Mouse (Mus musculus): Measurements from ENCODE around the gene Taf1d.
"Not testable (repeated sequence)": the region's sequence is repeated elsewhere in the genome, so short reads cannot be mapped to it uniquely, and the experiment has no call there.

The Taf1d gene

DNA sequence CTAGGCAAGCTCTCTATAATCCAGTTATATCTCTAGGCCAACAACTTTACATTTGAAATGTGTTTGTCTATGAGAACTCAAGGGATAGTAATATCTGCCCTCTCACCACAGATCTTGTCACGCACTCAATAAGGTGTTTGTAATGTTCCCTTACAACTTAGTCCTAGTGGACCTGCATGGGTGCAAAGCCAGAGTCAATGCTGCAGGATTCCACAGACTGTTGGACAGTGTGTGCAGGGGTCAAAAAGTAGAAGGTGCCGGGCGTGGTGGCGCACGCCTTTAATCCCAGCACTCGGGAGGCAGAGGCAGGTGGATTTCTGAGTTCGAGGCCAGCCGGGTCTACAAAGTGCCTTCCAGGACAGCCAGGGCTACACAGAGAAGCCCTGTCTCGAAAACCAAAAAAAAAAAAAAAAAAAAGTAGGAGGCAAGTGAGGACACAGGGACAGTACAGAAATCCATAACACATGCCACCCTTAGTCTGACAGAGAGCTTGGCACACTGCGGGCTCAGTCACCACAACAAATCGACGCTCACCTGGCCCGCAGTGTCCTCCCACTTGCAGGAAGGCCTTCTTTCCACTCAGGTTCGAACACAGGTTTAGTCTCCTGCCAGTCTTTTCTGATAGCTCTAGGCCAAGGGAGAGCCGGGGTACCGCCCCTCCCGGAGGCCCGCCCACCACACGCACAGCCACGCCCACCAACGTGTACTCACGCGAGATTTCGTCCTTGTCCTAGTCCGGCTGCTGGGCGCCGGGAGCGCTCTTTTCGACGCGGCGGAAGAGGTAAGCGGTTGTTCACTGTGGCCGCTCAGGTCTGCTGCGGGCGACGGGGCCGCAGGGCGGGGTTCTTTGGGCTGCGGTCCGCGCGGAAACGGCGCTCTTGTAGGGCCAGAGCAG lies at the start of gene Taf1d:
Gene Taf1d (plus strand): TSS at position 712 of the 895 bp plus-strand sequence.
- DNase-seq, result peak; percentile 99

DNA sequence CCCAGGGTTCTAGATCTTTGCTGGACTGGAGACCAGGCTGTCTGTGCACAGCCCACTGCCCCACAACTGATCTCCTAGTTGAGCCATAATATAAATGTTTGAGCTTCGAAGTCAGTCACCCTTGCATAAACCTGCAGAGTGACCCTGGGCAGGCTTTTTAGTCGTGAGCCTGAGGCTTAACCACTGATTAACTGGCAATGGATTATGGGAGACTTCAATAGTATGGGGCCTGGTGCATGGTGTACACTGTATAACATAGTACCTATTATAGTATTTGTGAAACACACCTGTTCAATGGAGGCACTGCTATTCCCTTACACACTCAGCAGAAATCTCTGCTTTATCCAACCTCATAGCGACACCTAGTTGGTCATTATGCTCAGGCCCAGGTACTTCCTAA lies 49.8 kb upstream of the Taf1d start:
- no peak for DNase-seq

DNA sequence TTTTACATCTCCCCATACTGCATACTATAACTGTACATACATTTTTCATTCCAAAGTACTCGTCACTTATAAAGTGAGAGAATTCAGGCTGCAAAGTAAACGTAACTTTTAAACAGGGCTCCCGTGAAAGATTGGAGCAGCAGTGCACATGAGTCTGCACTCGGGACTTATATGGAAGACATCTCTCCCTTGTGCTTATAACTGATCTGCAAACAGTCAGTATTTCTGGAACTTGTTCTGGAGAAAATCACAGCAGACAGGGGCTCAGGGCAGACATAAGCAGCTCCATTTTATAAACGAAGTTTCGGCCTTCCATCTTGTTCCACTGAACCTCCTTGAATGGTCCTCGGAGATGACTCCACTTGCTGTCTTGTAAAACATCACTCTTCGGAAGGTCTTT lies 44.0 kb upstream of the Taf1d start:
- no peak for DNase-seq

DNA sequence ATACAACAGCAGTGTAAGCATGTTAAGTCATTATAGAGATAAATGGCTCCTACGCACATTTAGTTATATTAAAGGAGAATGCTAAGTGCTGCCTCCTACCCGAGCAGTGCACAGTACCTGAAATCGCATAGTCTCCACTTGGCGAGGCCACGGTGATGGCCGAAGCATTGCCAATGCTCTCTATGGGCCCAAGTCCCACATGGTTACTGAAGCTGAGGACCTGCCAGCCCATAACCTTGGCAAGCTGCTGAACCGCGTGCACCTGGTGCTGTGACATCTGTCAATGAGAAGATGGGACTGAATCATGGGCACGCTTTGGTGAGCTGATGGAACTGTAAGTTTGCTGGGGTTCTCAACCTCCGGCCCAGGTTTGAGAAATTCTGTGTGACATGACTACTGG lies 42.5 kb upstream of the Taf1d start:
- DNase-seq, result no peak

DNA sequence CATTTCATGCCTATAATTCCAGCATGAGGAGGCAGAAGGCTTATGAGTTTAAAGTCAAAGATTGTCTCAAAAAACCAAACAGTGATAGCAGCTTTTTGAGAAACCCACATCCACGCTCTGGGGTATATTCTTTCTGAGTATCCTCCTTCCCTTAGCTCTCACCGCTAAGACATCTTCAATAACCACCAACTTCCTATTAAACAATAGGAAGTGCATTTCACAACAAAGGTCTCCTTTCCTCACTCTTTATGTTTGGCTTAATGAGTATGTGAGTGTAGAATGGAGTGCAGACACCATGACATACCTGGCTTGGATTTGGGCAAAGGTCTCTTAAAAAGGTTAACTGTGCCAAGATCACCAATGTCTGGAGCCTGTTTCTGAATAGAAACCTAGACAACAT lies 32.0 kb upstream of the Taf1d start:
- no peak for DNase-seq

DNA sequence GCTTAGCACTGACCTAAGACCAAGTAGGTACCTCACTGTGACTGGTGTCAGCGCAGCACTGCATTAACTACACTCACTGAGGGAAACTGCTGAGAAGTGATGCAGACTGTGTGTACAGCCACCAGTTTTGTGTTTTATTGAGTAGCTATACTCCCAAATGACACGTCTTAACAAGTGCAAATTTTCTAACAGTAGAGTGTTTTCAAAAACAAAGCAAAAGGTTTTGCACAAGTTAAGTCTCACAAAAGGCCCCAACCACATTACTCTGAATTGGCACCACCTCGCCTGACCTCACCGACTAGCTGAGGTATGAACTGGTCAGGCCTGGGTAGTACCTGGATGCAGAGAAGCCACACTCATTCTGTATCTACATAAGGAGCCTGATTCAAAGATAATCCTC lies 29.2 kb upstream of the Taf1d start:
- DNase-seq, result no peak

DNA sequence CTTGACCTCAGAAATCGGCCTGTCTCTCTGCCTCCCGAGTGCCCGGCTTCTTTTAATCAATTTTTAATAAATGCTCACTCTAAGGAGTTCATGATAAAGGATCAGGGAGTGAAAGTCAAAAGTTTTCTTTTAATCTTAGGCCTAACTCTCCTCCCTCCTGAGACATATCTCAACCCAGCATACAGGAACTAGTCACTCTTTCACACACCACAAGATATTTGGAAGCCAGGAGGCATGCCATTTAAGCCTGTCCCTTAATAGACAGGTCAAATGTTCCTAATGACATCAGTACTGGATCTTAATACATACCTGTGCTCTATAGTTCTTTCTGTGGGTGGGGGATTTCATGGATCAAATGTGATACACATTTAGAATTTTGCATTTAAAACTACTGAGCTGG lies 27.7 kb upstream of the Taf1d start:
- no peak for DNase-seq

DNA sequence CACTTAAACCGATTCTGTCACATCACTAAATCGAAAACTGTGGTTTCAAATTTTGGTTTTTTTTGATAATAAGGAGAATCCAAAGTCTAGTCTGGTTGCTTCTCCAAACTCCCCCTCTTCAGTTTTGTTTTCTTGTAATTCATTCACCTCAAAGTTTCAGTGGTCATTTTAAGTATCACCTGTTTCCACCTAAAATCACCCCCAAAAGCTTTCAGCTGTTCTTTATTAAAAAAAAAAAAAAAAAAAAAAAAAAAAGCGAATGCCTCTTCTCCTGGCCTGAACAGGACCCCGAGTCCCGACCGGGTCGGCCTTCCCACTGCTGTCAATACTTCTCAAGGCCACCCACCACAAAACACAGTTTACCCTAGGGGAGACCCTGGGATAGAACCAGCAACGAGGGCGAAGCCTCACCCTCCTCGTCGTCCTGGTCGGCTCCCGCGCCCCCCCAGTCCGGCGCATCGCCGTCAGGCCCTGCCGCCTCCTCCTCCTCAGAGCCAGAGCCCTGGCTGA lies 26.8 kb upstream of the Taf1d start:
- no peak for DNase-seq

DNA sequence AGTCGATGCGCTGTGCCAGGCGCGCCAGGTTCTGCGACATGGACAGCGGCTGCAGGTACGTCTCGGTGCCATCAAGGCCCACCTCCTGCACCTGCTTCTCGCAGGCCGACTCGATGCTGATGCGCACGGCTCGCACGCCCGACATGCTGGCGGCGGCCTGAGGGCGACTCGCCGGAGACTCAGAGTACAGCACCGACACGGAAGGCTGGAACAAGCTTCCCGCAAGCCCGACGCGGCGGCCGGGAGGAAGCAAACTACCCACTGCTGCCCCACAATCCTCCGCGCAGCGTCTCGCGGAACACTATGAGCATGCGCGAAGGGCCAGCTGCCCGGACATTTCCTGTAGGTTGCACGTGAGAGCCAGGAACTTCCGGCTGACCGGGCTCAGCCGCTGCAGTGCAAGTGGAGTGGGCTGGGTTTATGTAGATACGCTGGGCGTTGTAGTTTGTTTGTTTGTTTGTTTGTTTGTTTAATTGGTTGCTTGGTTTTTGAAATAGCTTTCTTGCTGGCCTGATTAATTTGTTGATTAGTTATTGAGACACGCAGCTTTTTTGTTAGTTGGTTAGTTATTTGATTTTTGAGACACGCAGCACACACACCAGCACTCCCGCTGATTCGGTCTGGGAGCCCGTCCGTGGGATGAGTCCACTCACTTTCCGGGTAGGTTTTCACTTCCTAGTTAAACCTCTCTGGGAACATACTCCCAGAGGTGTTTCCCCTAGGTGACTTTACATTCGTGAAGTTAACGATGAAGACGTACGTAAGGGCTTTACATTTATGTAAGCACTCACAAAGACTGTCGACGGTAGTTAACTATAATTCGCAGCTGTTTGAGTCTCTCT lies 26.1 kb upstream of the Taf1d start, which contains the start of gene Med17:
Gene Med17 (minus strand): TSS at position 283 of the 842 bp plus-strand sequence.
- peak; percentile 96 for DNase-seq

DNA sequence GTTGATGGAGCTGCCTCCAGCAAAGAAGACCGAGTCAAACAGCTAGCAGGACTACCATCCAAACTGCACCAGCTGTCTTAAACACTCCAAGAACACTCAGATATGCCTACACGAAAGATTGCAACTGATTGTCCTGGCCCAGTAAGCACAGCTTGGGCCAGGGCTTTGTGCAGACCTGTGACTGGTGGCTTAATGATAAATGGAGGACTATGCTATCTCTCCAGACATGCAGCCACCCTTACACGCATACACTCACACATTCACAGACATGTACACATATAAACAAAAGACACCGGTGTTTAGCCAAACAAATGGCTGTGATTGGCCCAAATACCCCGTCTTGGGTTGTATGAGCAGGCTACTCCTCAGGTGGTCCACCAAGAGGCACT lies 25.5 kb upstream of the Taf1d start:
- no peak for DNase-seq

DNA sequence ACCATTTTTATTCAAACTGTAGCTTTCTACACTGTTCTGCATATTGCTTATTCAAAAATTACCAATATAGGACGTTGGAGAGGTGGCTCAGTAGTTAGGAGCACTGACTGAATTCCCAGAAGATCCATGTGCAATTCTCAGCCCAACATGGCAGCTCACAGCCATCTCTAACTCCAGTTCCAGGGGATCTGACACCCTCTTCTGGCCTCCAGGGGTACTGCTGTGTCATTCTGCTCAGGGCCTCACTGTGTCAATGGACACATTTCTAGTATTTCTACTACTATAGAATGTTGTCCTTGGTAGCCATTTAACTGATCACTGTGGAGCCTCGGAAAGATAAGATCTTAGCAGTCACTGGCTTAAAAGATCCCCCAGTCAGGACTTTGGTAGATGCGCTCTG lies 20.6 kb upstream of the Taf1d start:
- DNase-seq, result no peak

DNA sequence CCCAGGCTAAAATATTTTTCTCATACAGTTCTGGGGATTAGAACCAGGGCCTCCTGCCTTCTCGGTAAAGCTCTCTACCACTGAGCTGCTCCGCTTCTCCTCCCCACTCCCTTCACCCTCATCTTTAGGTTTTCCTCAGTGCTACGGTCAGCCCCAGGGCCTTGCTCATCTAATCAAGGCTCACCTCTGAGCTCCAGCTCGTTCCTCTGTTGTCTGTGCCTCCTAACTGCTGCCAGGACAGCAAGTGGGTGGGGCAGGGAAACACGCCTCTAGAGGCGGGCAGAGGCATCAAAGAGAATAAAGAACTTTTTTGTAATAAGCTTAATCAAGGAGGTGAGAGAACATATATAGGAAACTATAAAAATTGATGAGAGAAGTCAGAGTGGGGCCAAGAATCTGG lies 18.2 kb upstream of the Taf1d start:
- DNase-seq, result no peak

DNA sequence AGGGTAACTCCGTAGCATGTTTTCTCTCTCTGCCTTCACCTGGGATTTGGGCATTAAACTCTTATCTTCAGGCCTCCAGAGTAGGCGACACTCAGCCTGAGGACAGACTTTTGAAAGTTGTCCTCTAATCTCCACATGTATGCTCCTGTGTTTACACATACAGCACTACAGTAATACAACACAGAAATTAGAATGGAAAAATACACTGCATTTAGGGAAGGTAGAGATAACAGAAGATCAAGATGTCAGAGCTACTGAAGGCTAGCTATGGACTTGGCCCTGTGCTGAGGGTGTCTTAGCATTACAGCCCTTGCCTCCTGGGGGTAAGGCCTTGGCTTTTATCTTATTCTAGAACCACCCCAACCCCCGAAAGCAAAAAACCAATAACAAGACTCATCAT lies 17.6 kb upstream of the Taf1d start:
- no peak for DNase-seq

DNA sequence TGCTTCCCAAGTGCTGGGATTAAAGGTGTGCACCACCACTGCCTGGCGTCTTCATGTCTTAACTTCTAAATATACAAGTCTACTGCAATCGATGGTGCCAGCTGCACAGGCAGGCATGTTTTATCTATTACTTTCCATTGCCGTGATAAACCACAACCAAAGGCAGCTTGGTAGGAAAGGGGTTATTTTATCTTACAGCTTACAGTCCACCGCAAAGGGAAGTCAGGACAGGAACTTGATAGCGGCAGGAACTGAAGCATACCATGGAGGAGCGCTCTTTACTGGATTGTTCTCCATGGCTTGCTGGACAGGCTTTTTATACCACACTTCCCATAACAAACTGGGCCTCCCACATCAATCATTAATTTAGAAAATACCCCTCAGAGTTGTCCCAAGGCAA lies 16.8 kb upstream of the Taf1d start:
- DNase-seq, result no peak

DNA sequence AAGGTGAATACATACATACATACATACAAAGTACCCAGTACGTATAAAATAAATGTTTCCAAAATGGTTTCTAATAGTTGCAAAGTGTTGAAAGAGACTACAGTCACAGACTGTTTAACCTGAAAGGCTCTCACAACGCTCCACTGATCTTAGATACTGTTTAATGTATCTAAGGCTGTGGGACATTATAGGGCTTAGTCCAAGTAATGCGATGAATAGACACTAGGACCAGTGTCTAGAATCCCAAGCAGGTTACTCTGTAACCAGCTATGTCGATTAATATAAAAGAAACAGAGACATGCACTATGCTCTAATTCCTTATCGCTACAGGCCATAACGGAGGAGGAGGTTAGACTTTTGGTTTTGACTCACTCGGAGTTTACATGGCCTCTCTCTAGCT lies 8.9 kb upstream of the Taf1d start:
- no peak for DNase-seq

DNA sequence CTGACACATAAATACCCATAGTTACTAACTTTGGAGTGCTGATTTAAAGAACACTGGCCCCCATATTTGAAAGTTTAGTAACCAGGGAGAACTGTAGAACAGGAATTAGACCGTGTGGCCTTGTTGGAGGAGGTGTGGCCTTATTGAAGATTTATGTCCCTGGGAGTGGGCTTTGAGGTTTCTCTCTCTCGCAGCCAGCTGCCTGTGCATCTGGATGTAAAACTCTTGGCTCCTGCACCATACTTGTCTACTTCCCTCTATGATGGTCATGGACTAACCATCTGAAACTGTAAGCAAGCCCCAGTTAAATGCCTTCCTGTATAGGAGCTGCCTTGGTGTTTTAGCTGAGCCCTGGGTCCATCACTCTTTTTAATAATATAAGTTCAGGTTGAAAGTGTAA lies 7.6 kb upstream of the Taf1d start:
- no peak for DNase-seq

DNA sequence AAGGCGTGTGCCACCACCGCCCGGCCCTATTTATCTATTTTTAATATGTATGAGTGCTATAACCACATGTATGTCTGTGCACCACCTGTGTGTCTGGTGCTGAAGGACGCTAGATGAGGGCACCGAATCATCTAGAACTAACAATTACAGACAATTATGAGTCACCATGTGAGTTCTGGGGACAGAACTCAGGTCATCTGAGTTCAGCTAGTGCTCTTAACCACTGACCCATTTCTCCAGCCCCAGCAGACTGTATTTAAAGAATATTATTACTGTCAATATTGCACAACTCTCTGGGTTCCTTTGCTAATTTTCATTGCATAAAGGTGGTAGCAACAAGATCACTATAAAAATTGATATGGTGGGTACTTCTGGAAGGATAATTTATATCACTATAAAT lies 6.0 kb upstream of the Taf1d start:
- DNase-seq, result peak; percentile 18

DNA sequence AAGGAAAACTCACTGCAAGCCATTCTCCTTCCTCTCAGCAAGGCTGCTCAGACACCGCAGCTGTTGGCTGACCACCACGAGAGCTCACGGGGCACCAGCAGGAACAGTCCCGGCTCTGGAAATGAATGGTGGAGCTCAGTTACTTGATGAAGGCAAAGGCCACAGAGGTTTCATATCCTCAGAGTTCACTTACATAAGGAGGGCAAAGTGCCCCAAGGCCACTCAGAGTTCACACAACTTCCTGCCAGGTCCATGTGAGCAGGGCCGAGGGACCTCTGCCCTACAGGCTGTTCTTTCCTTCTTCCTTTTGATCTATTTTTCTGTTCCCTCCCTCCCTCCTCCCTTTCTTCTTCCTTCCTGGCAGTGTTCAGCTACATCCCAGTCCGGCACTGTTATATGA lies 4.6 kb upstream of the Taf1d start:
- peak; percentile 81 for DNase-seq

DNA sequence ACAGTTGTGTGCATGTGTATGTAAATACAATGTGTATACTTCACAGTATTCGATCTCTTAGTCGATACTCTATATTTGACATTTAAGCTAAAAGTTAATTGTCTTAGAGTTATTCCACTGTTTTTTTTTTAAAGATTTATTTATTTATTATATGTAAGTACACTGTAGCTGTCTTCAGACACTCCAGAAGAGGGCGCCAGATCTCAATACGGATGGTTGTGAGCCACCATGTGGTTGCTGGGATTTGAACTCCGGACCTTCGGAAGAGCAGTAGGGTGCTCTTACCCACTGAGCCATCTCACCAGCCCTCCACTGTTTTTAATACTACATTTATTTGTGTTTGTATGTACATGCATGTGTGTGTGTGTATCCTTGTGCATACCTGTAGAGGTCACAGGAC lies 4.0 kb upstream of the Taf1d start:
- DNase-seq, result not testable (repeated sequence)

DNA sequence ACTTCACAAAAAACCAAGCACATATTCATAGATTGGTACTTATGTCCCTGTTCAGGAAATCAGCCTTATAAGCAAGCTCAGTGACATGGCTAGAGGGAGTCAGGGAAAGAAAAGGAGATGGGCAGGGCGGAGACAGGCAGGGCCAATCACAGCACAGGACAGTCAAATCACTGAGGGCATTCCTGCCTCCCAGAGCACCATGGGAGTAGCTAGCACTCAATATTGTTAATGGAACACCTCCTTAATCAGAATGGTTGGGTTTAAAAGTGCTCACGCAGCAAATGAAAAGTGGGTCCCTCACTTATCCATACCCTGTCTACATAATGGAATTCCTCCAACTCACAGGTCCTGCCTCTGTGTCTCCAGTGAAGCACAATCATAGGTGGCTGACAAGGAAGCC lies 3.1 kb upstream of the Taf1d start:
- no peak for DNase-seq

DNA sequence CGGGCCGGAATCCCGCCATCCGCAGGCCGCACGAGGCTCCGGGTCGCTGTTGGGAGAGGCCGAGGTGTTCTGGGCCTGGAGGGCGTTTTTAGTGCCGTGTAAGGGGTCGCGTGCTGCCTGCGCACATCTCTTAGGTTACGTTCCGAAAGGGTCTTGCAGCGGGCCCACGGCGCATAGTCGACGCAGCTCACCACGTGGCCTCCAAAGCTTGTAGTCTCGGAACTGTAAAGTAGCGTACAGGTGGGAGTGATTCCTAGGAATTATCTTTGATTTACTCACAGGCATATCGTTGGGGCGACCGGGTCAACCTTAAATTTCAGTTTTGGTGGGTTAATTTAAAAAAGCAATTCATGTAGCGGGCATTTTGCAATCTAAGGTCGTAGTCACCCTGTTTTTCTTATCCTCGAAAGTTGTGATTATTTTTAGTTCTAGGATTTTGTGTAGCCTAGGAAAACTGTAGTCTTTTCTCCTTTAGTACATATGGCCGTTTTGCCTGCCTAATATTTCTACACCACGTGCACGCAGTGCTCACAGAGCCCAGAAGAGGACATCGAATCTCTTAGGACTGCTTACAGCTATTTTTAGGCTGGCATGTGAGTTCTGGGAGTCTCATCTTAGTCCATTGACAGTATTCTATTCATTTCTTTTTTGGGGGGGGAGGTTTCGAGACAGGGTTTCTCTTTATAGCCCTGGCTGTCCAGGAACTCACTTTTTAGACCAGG lies 545 bp downstream of the Taf1d start, which contains the start of gene 4931406C07Rik:
Gene 4931406C07Rik (minus strand): TSS at position 51 of the 722 bp plus-strand sequence.
- DNase-seq, result no peak

DNA sequence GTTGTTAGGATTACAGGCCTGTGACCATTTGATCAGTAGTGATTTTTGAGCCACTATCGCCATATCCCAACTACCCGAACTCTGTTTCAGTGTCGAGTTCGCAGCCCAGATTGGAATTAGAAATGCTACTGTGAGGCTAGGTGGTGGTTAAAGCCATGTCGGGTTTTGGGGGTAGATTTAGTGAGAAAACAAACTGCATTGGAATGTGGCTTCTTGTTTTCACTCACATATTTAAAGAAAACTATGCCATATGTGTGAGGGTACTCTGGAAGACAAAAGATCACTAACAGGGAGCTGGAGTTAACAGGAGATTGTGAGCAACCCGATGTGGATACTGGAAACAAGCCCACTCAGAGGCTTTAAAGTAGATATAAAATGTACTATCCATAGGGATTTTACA lies 1.2 kb downstream of the Taf1d start:
- no peak for DNase-seq

DNA sequence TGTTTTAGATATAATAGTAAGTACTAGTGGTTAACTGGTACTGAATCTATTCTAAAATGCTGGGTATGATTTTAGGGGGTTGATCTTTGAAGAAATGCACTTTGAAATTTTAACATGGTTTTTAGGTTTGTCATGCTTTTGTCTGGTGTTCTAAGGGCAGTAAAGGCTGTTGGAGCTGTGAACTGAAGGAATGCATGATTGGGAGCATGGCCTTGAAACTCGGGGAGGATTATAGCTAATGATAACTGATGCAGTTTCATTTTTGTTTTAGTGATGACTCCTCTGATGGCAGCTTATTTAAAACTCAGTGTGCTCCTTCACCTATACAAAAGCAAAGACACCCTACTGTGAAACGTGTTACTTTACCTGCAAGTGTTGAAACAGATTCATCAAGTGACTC lies 2.2 kb downstream of the Taf1d start:
- DNase-seq, result no peak

Data from lung, postnatal 36 days (tissue).